Mouse (Mus musculus) mature B cell (primary cell): ENCODE measurements around the gene Draxin.
"Not testable (repeated sequence)": the region's sequence is repeated elsewhere in the genome, so short reads cannot be mapped to it uniquely, and the experiment has no call there.

ENCODE experiments used
- in situ Hi-C: fragments of 300-500 bp; cut with MboI; formaldehyde crosslinking; loops from 2 replicates; pipeline ENCODE4 v1.14.3; 2019

Draxin gene

GRCm38 (mm10) chr4:148130561-148131413 is at the start of gene Draxin:
TSS of gene Draxin (minus strand) at chr4:148130698.
- in situ Hi-C loops, result no loop called here

- in situ Hi-C loops, result no loop called here
These were observed 47.2 kb upstream of the Draxin start for GRCm38 (mm10) chr4:148177716-148178115.

- in situ Hi-C loops, result not testable (repeated sequence)
These were observed 46.1 kb upstream of the Draxin start for GRCm38 (mm10) chr4:148176603-148177002.

GRCm38 (mm10) chr4:148174495-148174862 is 44.0 kb upstream of the Draxin start:
- in situ Hi-C loops, result loop anchor here (25.0 kb wide), 2 partner anchors 263 to 438 kb away; partner anchors contain the start of genes Masp2, Mtor and Ubiad1

- in situ Hi-C loops, result loop anchor here (25.0 kb wide), 2 partner anchors 263 to 438 kb away; partner anchors contain the start of genes Masp2, Mtor and Ubiad1
These were observed 43.5 kb upstream of the Draxin start for GRCm38 (mm10) chr4:148173811-148174494.

GRCm38 (mm10) chr4:148171261-148171660 is 40.8 kb upstream of the Draxin start:
- in situ Hi-C loops, result loop anchor here (25.0 kb wide), 2 partner anchors 266 to 441 kb away; partner anchors contain the start of genes Masp2, Mtor and Ubiad1

GRCm38 (mm10) chr4:148170842-148171241 is 40.3 kb upstream of the Draxin start:
- in situ Hi-C loops, result loop anchor here (25.0 kb wide), 2 partner anchors 266 to 441 kb away; partner anchors contain the start of genes Masp2, Mtor and Ubiad1

- in situ Hi-C loops, result loop anchor here (10.0 to 25.0 kb wide), 3 partner anchors 55 to 443 kb away; partner anchors contain the start of genes Masp2, Mtor and Ubiad1
These were observed 39.1 kb upstream of the Draxin start for GRCm38 (mm10) chr4:148169586-148169985.

- in situ Hi-C loops, result loop anchor here (10.0 to 25.0 kb wide), 3 partner anchors 53 to 444 kb away; partner anchors contain the start of genes Masp2, Mtor and Ubiad1
These were observed 37.8 kb upstream of the Draxin start for GRCm38 (mm10) chr4:148168287-148168686.

- in situ Hi-C loops, result loop anchor here (10.0 to 25.0 kb wide), 3 partner anchors 52 to 445 kb away; partner anchors contain the start of genes Masp2, Mtor and Ubiad1
These were observed 36.5 kb upstream of the Draxin start for GRCm38 (mm10) chr4:148166986-148167385.

- in situ Hi-C loops, result loop anchor here (10.0 to 25.0 kb wide), 3 partner anchors 52 to 446 kb away; partner anchors contain the start of genes Masp2, Mtor and Ubiad1
These were observed 35.9 kb upstream of the Draxin start for GRCm38 (mm10) chr4:148166431-148166830.

GRCm38 (mm10) chr4:148165551-148165950 is 35.1 kb upstream of the Draxin start:
- in situ Hi-C loops, result loop anchor here (10.0 to 25.0 kb wide), 3 partner anchors 51 to 447 kb away; partner anchors contain the start of genes Masp2, Mtor and Ubiad1

GRCm38 (mm10) chr4:148164461-148164860 is 34.0 kb upstream of the Draxin start:
- in situ Hi-C loops, result loop anchor here (10.0 to 25.0 kb wide), 3 partner anchors 50 to 448 kb away; partner anchors contain the start of genes Masp2, Mtor and Ubiad1

- in situ Hi-C loops, result loop anchor here (10.0 to 25.0 kb wide), 3 partner anchors 49 to 448 kb away; partner anchors contain the start of genes Masp2, Mtor and Ubiad1
These were observed 33.5 kb upstream of the Draxin start for GRCm38 (mm10) chr4:148164002-148164439.

- in situ Hi-C loops, result loop anchor here (10.0 to 25.0 kb wide), 3 partner anchors 46 to 452 kb away; partner anchors contain the start of genes Masp2, Mtor and Ubiad1
These were observed 30.2 kb upstream of the Draxin start, which contains the start of the genes Fbxo44 and Fbxo2 for GRCm38 (mm10) chr4:148160436-148161390. TSS of gene Fbxo44 (minus strand) at chr4:148160482. TSS of gene Fbxo2 (plus strand) at chr4:148160621.

- in situ Hi-C loops, result loop anchor here (10.0 to 25.0 kb wide), 3 partner anchors 45 to 453 kb away; partner anchors contain the start of genes Masp2, Mtor and Ubiad1
These were observed 29.3 kb upstream of the Draxin start for GRCm38 (mm10) chr4:148159544-148160435.

- in situ Hi-C loops, result loop anchor here (25.0 kb wide), 2 partner anchors 279 to 454 kb away; partner anchors contain the start of genes Masp2, Mtor and Ubiad1
These were observed 28.2 kb upstream of the Draxin start for GRCm38 (mm10) chr4:148158436-148159348.

- in situ Hi-C loops, result loop anchor here (25.0 kb wide), 2 partner anchors 282 to 457 kb away; partner anchors contain the start of genes Masp2, Mtor and Ubiad1
These were observed 24.5 kb upstream of the Draxin start for GRCm38 (mm10) chr4:148154982-148155381.
